Mouse (Mus musculus): Measurements from ENCODE around the gene Rnf19b. TPM values are rescaled to one million over a fixed set of nuclear protein-coding genes. Genes with fewer than 3 reads are reported as not detected.
A peak's percentile ranks its signal among the peaks of the same experiment; 100 is the strongest.

The Rnf19b gene
- polyA plus RNA-seq, 3 experiments from 2014 or later = 17.5 to 20.2 (median 18.3) TPM

DNA sequence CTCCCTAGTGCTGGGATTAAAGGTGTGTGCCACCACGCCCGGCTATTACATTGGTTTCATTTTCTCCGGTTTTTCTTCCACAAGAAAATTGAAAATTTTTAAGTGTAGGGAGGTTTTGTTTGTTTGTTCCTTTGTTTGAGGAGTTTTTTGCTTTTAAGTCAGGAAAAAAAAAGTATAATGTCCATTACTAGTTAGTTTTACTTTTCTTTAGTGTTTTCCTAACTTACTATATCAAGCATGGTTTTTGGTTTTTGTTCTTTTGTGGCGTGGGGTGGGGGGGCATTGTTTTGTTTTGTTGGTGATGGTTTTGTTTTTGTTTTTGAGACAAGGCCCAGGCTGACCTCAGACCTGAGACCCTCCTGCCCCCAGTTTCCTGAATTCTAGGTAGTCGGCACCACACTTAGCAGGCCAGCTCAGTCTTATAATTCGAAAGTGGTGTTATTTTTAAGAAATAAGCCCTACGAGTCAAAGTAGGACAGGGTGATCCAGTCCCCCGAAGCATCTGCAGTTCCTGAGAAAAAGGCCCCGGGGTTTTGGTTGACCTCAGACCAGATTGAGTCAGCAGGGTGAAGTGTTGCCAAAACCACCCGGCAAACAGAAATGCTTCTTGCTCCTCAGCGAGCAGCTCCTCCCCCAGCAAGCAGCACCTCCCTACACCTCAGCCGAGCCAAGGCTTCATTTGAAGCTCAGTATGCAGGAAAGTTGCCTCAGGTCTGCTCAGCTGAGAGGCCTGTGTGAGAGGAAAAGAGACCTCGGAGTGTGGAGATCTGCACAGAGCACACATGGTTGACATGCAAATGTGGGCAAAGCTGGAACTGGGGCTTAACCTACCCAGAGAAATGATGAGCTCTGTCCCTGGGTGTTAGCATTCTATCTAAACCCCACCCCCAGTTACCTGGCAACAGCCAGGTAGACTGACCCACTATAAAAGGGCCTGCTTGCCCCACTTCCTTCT is 23.1 kb upstream of the Rnf19b start:
- peak; percentile 50 for ATAC-seq

DNA sequence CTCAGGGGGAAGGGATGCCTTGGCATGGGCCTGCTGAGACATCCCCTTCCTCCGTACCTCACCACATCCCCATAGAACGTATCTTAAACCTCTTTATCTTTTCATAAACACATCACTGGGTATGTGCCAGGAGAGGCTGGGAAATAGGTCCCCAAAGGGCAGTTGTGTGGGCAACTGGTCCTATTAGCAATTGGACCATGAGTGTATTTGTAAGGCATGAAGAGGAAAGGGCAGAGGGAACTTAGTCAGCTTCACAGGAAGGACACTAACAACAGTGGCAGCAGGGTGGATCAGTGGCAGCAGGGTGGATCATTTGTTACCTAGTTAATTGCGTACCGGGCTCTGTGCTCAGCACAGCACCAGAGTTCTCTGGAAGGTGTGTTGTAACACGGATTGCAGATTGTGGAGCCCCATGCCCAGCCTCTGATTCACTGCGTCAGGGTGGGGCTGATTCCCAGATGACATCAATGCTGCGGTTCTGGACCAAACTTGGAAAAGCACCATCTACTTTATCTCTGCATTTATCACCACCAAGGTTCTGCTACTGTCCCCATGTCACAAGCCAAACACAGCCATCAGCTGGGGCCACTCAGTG is 22.1 kb upstream of the Rnf19b start:
- ATAC-seq = no peak

DNA sequence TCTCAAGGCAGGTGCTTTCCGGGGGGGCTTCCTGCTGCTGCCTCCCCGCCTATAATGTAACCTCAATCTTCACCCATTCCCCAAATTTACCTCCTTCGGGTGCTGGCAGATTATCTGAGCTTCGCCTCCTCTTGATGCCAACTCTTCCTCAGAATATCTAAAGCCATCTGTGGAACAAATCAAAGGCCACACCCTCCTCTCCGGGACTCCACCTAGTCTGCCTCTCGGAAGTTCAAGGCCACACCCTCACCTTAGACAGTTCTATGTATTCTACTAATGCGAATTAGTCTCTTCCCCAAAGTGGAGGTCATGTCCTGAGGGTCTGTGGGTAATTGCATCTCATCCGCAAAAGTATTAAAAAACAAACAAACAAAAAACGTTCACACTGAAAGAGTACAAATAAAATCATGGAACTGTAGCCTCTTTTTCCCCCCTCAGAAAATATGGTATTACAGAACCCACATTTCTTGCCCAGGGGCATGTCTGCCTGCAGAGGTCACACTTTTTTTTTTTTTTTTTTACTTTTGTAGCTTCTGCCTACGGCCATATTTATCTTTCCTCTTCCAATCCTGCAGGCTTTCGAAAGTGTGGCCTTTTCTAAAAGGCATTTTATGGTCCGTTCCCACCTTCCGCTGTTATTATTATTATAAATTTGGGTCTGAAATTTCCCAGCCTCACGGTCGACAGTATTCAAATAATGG is 10.2 kb upstream of the Rnf19b start:
- peak; percentile 29 for ATAC-seq

DNA sequence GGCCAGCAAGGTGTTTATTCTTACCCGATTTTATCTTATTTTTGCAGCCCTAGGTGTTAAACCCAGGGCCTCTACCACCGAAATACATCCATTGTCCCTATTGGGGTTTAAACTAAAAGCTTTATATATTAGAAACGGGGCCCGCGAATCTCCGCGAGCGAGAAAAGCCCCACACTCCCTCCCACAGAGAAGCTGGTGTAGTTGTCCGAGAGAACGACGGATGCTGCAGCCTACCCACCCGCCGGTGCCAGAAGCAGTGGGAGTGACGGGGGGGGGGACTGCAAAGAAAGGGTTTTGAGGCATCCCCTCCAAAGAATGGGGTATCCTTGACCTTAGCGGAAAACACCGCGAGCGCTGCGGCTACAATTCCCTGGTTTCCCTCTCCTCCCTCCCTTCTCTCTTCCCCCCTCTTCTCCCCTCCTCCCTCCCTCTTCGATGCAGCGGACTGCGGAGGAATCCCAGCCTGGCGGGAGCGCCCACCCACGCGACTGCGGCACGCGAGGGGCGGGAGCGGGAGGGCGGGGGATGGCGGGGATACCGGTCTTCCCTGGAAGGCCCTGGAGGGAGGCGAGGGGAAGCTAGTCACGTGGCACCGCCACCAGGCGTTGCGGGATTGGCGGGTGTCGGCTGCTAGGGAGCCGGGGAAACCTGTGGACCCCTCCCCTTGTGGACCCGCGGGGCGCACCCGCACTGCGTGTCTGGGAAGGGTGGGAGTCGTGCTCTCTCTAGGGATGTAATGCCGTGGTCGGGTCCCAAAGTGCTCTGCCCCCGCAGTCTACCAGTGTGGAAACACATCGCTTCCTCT is 9.4 kb upstream of the Rnf19b start:
- ATAC-seq = peak; percentile 39

DNA sequence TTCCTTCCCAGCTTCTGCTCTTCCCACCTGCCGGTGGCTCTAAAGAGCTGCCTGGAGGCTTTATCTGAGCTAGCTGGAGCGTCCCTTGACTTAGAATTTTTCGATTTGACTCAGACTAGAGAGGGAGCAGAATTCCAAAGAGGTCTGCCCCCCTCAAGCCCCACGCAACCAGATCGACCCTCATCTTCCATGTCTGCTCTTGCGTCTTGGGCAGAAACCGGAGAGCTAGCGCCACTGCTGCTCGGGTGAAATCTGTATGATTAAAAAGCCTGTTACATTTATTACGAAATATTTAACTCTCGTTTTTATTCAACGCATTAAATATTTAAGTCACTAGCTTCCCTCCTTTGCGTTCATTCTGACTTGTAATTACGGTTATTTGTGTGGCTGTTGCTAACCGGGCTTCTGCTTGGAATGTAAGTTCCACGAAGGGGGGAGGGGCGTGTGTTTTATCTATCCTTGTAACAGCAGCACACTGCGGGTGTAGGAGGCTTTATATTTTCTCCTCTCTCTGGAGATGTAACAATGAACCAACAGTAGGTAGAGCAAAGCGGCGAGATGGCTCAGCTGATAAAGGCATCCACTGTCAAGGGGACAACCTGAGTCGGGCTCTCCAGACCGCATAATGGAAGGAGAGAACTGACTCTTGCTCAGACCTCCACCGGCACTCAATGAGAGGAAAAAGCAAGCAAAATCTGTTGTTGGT is 8.6 kb upstream of the Rnf19b start:
- no peak for ATAC-seq

DNA sequence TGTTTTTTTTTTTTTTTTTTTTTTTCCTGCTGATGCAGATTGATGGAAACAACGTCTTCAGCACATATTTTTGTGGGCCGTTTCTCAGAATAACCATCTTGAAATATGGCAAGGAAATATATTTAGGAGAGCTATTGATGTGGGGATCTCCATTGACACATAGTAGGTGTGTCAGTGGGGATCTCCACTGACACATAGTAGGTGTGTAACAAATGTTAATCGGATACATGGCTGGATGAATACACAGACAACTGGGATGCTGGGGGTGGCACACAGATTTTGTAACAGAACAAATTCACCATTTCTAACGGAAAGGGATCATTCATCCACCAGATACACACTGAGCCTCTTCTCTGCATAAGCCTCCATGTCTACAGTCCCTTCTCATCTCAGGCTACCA is 7.7 kb upstream of the Rnf19b start:
- ATAC-seq = no peak

DNA sequence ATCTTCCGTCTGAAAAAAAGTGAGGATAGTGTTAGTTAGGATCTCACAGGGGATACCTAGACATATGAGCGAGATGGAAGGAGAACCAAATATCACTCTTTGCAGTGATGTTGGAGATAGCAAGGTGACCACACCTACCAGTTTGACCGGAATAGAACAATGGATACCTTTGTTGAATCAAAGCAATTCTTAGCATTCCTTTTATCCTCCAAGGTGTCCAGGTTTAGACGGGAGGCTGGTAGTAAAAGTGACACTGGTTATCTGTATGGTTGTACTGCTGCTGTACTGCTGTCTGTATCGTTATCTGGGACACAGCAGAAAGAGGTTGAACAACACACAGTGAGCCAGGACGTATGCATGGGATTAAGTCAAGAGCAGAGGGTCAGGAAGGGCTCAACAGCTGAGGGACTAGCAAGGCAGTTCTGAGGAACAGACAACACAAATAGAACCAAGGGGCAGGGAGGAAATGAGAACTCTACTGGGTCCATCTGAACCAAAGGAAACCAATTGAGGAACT is 7.1 kb upstream of the Rnf19b start:
- no peak for ATAC-seq

DNA sequence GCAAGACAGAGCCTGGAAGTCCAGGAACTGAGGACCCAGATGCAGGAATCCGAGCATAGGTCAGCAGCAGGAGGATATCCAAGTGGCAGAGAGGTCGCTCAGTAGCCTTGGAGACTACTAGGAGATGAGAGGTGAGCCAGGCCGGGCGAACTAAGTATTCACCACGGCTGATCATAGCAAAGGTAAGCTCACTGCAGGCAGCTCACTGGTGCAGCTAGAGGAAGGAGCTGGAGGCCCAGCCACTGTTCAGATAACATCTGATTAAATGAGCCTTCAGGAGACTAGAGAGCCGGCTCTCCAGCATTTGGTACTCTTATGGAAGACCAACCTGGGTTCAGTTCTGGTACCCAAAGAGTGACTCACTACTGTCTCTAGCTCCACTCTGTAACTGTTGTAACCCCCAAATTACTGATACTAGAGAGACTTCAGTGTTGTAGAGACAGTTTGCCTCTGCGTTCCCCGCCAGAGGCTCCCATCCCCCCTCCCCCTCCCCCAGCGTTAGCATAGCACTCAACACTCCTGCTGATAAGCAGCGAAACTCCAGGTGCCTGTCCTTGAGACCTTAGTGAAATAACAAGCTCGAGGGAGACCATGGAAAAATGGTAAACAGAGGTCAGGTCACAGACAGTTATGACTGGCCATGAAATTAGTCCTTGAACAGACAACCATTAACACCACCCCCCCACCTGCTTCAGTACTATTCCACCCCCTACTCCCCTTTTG is 6.4 kb upstream of the Rnf19b start:
- ATAC-seq = no peak

DNA sequence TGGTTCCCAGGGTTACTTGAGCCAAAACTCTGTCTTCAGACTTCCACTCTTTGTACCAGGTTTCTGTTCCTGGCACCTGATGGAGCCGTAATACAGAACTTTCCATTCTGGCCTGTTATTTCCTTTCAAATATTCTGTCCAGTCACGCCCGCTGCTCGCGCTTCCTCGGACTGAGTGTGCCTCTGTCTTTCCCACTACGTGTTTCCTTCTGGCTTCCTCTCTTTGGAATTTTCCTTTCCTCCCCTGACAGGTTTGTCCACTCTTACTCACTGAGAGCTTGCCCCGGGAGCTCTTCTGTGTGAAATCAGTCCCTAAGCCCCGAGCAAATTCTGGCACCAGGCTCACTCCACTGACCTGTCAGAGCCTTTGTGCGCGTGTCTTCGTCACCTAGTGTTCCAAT is 3.3 kb upstream of the Rnf19b start:
- no peak for ATAC-seq

DNA sequence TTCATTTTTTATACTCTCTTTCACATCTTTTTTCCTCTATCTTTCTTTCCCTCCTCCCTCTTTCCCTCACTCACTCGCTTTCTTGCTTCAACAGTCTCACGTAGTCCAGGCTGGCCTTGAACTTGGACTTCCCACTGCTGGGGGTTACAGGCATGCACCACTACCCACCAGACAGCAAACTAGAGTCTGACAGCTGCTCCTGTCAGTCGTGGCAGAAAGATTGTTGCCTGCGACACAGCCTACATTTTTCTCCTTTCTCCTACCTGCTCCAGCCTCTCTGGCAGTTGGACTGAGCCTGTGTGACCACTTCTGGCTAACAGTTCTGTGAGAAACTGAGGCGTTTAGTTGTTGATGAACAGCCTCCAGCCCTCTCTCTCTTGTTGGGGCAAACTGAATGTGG is 2.5 kb upstream of the Rnf19b start:
- no peak for ATAC-seq

DNA sequence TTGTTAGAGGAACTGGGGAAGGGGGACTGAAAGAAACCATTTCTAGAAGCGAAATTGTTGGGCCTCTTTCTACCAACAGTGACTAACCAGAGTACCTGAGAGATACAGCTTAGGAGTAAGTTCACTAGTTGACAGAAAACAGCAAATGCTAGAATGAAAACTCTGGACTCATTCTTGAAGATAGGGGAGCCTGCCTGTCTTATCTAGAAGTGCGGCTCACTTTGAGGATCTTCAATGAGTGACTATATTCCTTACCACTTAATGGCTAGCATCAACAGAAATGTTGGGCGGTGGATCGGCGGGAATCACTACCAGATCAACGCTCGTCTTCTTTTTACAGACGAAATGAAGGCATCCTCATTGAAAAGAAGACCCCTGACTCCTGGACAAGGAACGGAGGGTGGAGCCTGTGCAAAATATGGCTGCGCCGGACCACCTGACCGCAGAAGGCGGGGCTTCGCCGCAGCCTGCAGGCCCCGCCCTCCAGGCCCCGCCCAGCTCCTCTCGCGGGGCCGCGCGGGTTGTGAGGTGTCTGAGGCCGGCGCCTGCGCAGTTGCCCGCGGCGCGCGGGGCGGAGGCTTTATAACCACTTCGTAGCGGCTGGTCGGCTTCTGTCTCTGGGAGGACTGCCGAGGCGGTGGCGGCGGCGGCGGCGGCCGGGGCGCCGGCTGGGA is 401 bp upstream of the Rnf19b start:
- peak; percentile 71 for ATAC-seq

DNA sequence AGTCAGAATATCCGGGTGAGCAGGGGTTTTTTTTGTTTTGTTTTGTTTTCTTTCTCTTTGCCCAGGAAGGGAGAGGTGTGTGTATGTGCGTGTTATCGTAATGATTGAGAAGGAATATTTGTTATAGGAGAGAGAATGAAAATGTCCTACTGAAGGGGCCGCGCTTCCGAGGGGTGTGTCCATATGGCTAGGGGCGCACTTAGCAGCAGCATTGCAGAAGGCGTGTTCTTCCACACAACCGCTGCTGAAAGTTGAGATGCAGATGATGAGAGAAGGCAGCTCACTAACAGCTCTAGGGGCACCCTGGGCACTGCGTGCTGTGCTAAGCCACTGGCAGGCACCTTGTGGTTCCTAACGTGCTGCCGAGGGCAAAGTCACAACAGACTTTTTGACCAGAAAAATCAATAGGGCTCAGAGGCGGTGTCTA is 1.1 kb downstream of the Rnf19b start:
- ATAC-seq = peak; percentile 44

DNA sequence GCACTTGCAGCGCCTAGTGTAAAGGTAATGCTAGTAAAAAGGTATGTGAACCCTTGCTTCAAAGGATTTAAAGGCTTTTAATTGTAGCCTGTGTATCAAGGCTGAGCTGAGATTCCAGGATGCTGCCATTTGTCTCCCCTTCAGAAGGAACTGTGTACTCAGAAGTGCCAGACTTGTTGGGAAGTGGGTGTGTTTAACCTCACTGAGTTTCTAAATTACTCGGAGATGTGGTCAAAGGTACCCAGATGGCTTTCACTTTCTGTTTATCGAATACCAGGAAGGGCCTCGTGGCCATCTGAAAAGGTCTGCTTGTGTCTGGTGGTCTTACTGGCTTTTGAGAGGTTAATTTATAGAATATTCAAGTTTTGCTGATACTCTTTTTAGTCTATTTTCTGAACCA is 1.9 kb downstream of the Rnf19b start:
- peak; percentile 59 for ATAC-seq

DNA sequence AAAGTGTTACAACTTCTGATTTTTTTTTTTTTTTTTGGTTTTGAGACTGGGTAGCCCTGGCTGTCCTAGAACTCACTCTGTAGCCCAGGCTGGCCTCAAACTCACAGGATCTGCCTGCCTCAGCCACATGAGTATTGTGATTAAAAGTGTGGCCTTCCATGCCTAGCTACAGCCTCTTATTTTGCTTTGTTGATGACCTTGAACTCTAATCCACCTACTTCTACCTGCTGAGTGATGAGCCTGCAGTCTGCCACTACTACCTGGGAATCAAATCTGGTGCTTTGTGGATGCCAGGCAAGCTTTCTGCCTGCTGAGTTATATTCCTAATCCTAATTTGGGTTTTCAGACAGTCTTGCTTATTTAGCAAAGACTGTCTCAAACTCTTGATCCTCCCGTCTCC is 3.4 kb downstream of the Rnf19b start:
- ATAC-seq = no peak

DNA sequence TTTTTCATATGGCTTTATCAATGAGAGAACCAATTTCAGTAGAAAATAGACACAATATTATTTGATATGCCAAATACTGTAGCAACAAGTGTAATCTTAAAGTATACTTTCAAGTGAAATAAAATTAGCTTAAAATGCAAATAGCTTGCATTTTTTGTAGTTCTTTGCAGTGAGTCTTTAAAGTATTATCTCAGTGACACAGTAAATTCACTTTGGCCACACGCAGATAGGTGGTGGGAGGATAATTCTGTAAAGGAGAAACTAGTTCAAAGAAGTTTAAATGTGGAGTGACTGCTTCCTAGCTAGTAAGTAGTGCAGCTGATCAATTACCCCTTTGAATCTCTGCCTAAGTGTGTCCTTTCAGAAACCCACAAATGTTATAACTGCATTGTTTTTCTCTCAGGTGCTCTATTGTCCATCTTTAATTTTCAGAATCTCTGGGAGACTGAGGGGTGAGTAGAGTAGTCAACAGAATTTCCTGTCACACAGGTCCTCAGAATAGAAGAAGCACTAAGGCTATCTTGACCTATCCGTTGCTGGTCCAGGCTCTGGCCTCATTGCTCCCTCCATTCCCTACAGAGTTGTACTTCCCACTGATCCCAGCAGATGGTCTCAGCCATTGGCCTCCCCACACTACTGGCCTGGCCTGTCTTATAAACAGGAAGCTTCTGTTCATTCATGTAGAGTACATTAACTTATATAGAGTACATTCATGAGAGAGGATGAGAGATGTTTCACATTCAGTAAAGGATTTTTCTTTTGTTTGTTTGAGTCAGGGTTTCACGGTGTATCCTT is 4.4 kb downstream of the Rnf19b start:
- ATAC-seq = no peak

DNA sequence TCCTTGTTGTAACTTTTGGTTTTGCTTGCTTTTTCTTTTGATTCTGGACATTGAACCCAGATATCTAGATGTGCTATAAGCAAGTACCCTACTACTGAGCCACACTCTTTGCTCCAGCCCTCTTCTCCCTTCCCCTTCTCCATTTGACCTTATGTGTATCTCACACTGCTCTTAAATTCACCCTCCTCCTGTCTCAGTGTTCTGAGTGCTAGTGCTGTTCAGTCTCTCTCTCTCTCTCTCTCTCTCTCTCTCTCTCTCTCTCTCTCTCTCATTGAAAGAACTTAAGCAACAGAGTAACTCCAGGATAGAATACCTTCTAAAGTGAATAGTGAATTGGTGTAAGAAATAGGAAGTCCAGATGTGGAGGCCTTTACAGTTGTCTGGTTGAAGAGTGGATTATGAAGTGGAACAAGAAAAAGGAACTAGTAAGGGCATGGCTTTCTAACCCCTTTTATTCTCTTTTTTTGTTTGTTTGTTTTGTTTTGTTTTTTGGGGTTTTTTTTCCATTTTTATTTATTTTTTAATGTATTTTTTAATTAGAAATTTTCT is 7.7 kb downstream of the Rnf19b start:
- ATAC-seq = no peak

DNA sequence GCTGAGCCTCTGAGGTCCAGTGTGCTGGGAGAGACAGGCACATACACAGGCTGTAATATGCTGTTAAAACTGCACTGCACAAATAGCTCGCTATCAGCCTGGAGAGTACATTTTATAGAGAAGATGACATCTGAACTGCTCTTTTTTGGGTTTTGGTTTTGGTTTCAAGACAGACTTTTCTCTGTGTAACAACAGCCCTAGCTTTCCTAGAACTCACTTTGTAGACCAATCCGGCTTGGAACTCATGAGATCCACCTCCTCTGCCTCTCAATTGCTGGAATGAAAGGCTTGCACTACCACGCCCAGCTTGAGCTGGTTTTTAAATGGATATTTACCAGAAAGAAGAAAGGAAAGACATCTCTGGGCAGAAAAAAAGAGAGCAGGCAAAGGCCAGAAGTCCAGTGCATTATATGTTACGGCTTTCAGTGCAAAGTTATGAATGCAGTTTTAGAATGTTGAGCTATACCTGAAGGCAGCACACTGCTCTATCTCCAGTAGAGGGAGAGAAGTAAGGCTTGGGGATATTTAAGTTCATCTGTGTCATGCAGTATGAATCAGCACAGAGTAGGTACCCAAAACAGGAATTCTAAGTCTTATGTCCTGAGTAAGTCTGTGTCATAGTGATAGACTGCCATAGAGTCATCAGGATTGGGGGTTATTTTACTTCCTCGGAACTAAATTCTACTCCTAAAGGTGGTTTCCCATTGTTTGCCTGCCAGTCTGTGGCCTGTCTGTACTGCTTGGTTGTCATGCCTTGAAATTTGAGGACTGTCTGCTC is 9.8 kb downstream of the Rnf19b start:
- ATAC-seq = peak; percentile 65

DNA sequence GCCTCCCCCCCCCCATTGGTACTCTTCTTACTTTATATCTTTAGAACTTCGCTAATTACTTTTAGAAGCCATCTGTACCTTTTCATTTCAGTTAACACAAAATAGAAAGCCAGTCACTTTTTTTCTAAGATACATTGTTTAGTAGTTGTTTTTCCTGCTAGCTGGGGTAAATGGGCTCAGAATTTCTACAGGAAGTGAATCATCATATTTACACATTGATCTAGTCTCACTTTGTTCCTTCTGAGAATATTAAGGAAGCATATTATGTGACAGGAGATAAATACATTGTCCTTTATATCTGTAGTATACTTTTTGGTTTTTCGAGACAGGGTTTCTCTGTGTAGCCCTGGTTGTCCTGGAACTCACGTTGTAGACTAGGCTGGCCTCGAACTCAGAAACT is 10.8 kb downstream of the Rnf19b start:
- peak; percentile 39 for ATAC-seq

Data from inflammation-experienced regulatory T-cells, adult 6 months (primary cell).